Mouse (Mus musculus) limb, embryonic 11.5 days (tissue): ENCODE results near the gene Ganab. TPM values are rescaled to one million over a fixed set of nuclear protein-coding genes. Genes with fewer than 3 reads are reported as not detected.
A peak's percentile ranks its signal among the peaks of the same experiment; 100 is the strongest.

Experiments used
- ATAC-seq: fragments of 200-750 bp; cut with Nextera tagmentation; 2 replicates; pipeline ENCODE4 v1.8.0; 2017; ENCODE audit warnings: low read depth; ENCODE audit not compliant: insufficient number of reproducible peaks, low FRiP score, low TSS enrichment
- DNase-seq: peaks from one replicate; pipeline ENCODE4 v3.0.0-alpha.2; 2015; ENCODE audit warnings: low spot score
- H3K27ac ChIP-seq: fragments of 300-500 bp; sonication (generic); replicated peaks from 2 replicates; pipeline ENCODE4 v1.5.1; 2014; ENCODE audit warnings: low read depth, mild to moderate bottlenecking, low read length
- H3K27me3 ChIP-seq: fragments of 300-500 bp; sonication (generic); 2 replicates; pipeline ENCODE4 v1.6.1; 2014; ENCODE audit warnings: mild to moderate bottlenecking, low read length, mixed read lengths; ENCODE audit not compliant: control insufficient read depth, insufficient read depth
- H3K36me3 ChIP-seq: fragments of 300-500 bp; sonication (generic); 2 replicates; pipeline ENCODE4 v1.6.1; 2014; ENCODE audit warnings: mild to moderate bottlenecking, low read length, moderate library complexity, mixed read lengths; ENCODE audit not compliant: control insufficient read depth, insufficient read depth
- H3K4me1 ChIP-seq: fragments of 300-500 bp; sonication (generic); 2 replicates; pipeline ENCODE4 v1.6.1; 2014; ENCODE audit warnings: low read length, mixed read lengths; ENCODE audit not compliant: control insufficient read depth, insufficient read depth
- H3K4me2 ChIP-seq: fragments of 300-500 bp; sonication (generic); 2 replicates; pipeline ENCODE4 v1.6.1; 2014; ENCODE audit warnings: low read depth, mild to moderate bottlenecking, moderate library complexity; ENCODE audit not compliant: severe bottlenecking
- H3K4me3 ChIP-seq: fragments of 300-500 bp; sonication (generic); 2 replicates; pipeline ENCODE4 v1.5.1; 2014; ENCODE audit warnings: low read depth, low read length
- H3K9ac ChIP-seq: fragments of 300-500 bp; sonication (generic); 2 replicates; pipeline ENCODE4 v1.6.1; 2014; ENCODE audit warnings: mild to moderate bottlenecking, low read length
- H3K9me3 ChIP-seq: fragments of 300-500 bp; sonication (generic); 2 replicates; pipeline ENCODE4 v1.6.1; 2016; ENCODE audit warnings: low read length; ENCODE audit not compliant: control insufficient read depth
- WGBS: fragments of 180-500 bp; shearing (Covaris S2); extraction: QIAGEN DNeasy Blood & Tissue Kit; methylation state at CpG from one replicate; pipeline ENCODE4 v1.1.7; 2014; 5-methylcytosine and 5-hydroxymethylcytosine counted together
- polyA plus RNA-seq: library from polyadenylated mRNA; unstranded; fragments of >200 nt; fragmentation: Nextera tagmentation; extraction: Ambion mirVana; gene quantifications from 2 replicates; pipeline ENCODE4 v1.2.1, GENCODE M21; 2014

Ganab gene
- polyA plus RNA-seq, 1 experiment from 2014 or later, result 111 TPM

GRCm38 (mm10) chr19:8942276-8942964, 44.5 kb downstream of the Ganab start:
- H3K27me3 ChIP-seq, result no peaks in the 10 kb centered on the region
- peak overlapping the region; percentile 99 for H3K9ac ChIP-seq
- ATAC-seq (peak; percentile 41), DNase-seq (no peak)
- peak overlapping the region; percentile 44 for H3K4me2 ChIP-seq
- no peaks in the 10 kb centered on the region for H3K9me3 ChIP-seq
- H3K4me3 ChIP-seq, result peak overlapping the region; percentile 98
- peaks cover 16% of the 10 kb centered on the region for H3K4me1 ChIP-seq
- H3K36me3 ChIP-seq, result peaks cover 25% of the 10 kb centered on the region
- H3K27ac ChIP-seq, result peak overlapping the region; percentile 99
- under 1% methylated on average over 46 of the region's 46 CpGs for WGBS

- peak overlapping the region; percentile 44 for H3K4me2 ChIP-seq
- peaks cover 31% of the 10 kb centered on the region for H3K36me3 ChIP-seq
- H3K4me1 ChIP-seq, result peaks cover 16% of the 10 kb centered on the region
- H3K9me3 ChIP-seq, result no peaks in the 10 kb centered on the region
- WGBS, result 71% methylated on average over 2 of the region's 2 CpGs
- ATAC-seq, result no peak
- no peak overlapping the region for H3K27ac ChIP-seq
- H3K9ac ChIP-seq, result peak overlapping the region; percentile 99
- H3K27me3 ChIP-seq, result no peaks in the 10 kb centered on the region
- H3K4me3 ChIP-seq, result peak overlapping the region; percentile 98
- no peak for DNase-seq
Measured at GRCm38 (mm10) chr19:8943047-8943446, 45.2 kb downstream of the Ganab start.

- ATAC-seq, result no peak
- Histone ChIP-seq H3K4me1 (peaks cover 16% of the 10 kb centered on the region), H3K9me3 (no peaks in the 10 kb centered on the region), H3K9ac (0 out of 2 replicates have a peak overlapping the region, but pooled peaks have one; percentile 27), H3K27me3 (no peaks in the 10 kb centered on the region), H3K4me2 (peak overlapping the region; percentile 44; the same call in 1 of the 2 replicates), H3K4me3 (peak overlapping the region; percentile 16; the same call in 1 of the 2 replicates), H3K36me3 (peaks cover 40% of the 10 kb centered on the region), H3K27ac (no peak overlapping the region)
- WGBS, result 74% methylated on average over 5 of the region's 5 CpGs
- DNase-seq, result no peak
Measured at GRCm38 (mm10) chr19:8944062-8944461, 46.2 kb downstream of the Ganab start.

- Histone ChIP-seq H3K27ac (no peak overlapping the region), H3K4me3 (0 out of 2 replicates have a peak overlapping the region, but pooled peaks have one; percentile 1), H3K9ac (no peak overlapping the region), H3K36me3 (peaks cover 42% of the 10 kb centered on the region), H3K4me1 (peaks cover 16% of the 10 kb centered on the region), H3K9me3 (no peaks in the 10 kb centered on the region), H3K27me3 (no peaks in the 10 kb centered on the region), H3K4me2 (peak overlapping the region; percentile 20)
- ATAC-seq (no peak), DNase-seq (peak; percentile 81)
- 44% methylated on average over 5 of the region's 5 CpGs for WGBS
Measured at GRCm38 (mm10) chr19:8944750-8945149, 46.9 kb downstream of the Ganab start.

GRCm38 (mm10) chr19:8945251-8945650, 47.4 kb downstream of the Ganab start:
- Histone ChIP-seq H3K27me3 (no peaks in the 10 kb centered on the region), H3K4me1 (peaks cover 16% of the 10 kb centered on the region), H3K9ac (no peak overlapping the region), H3K4me3 (0 out of 2 replicates have a peak overlapping the region, but pooled peaks have one; percentile 1), H3K27ac (no peak overlapping the region), H3K4me2 (peak overlapping the region; percentile 20; the same call in 1 of the 2 replicates), H3K9me3 (no peaks in the 10 kb centered on the region), H3K36me3 (peaks cover 42% of the 10 kb centered on the region)
- 89% methylated on average over 6 of the region's 6 CpGs for WGBS
- ATAC-seq (no peak), DNase-seq (no peak)

- peaks cover 9% of the 10 kb centered on the region for H3K4me1 ChIP-seq
- H3K9ac ChIP-seq, result no peak overlapping the region
- no peak for ATAC-seq
- DNase-seq, result no peak
- H3K4me3 ChIP-seq, result no peak overlapping the region
- 96% methylated on average over 7 of the region's 7 CpGs for WGBS
- no peaks in the 10 kb centered on the region for H3K9me3 ChIP-seq
- H3K36me3 ChIP-seq, result peaks cover 55% of the 10 kb centered on the region
- H3K27ac ChIP-seq, result no peak overlapping the region
- no peak overlapping the region for H3K4me2 ChIP-seq
- H3K27me3 ChIP-seq, result no peaks in the 10 kb centered on the region
Measured at GRCm38 (mm10) chr19:8946929-8947328, 49.1 kb downstream of the Ganab start.

- WGBS, result 91% methylated on average over 5 of the region's 5 CpGs
- no peak overlapping the region for H3K27ac ChIP-seq
- no peaks in the 10 kb centered on the region for H3K27me3 ChIP-seq
- H3K36me3 ChIP-seq, result peaks cover 50% of the 10 kb centered on the region
- peaks cover 6% of the 10 kb centered on the region; the same call in 1 of the 2 replicates for H3K4me1 ChIP-seq
- H3K4me3 ChIP-seq, result no peak overlapping the region
- ATAC-seq (no peak), DNase-seq (no peak)
- no peaks in the 10 kb centered on the region for H3K9me3 ChIP-seq
- no peak overlapping the region for H3K4me2 ChIP-seq
- no peak overlapping the region for H3K9ac ChIP-seq
Measured at GRCm38 (mm10) chr19:8950190-8950589, 52.3 kb downstream of the Ganab start.

- ATAC-seq (no peak), DNase-seq (no peak)
- H3K27me3 ChIP-seq, result no peaks in the 10 kb centered on the region
- no peak overlapping the region for H3K4me2 ChIP-seq
- H3K4me1 ChIP-seq, result peaks cover 6% of the 10 kb centered on the region; the same call in 1 of the 2 replicates
- H3K36me3 ChIP-seq, result peaks cover 34% of the 10 kb centered on the region
- H3K9ac ChIP-seq, result 0 out of 2 replicates have a peak overlapping the region, but pooled peaks have one; percentile 14
- no peaks in the 10 kb centered on the region for H3K9me3 ChIP-seq
- H3K4me3 ChIP-seq, result no peak overlapping the region
- H3K27ac ChIP-seq, result no peak overlapping the region
- 95% methylated on average over 9 of the region's 9 CpGs for WGBS
Measured at GRCm38 (mm10) chr19:8952241-8952640, 54.4 kb downstream of the Ganab start.
